In genomic region chr5:135963280-135963627, GRCm38 (mm10) we compare ENCODE assay signal across 9 mouse cellular contexts. TPM values are rescaled to one million over a fixed set of nuclear protein-coding genes. Genes with fewer than 3 reads are reported as not detected.
A peak's percentile ranks its signal among the peaks of the same experiment; 100 is the strongest.
DNase-seq lines count a peak whose midpoint lies in the region; ATAC-seq and TF ChIP-seq lines count a peak whose summit lies in the region.
"Had no signal": no experiment of that assay in that cellular context is flagged by ENCODE, and none has a peak within 500 bp of the region (broad histone marks: within the 10 kb centered on the region; RNA-seq: fewer than 3 reads in every experiment).

No protein-coding gene starts in this region.

- DNase-seq in frontal cortex, postnatal 36 days (ENCODE audit: low spot score in 2 of 2), result no peak
- no peak for DNase-seq in testis, postnatal 10 days (ENCODE audit: low spot score)
- no peak for DNase-seq in stomach, postnatal 0 days (ENCODE audit: low spot score)
- no peak for DNase-seq in right cerebral cortex, postnatal 4 days
- DNase-seq in adrenal gland, postnatal 25 days, result no peak

- H3K36me3 ChIP-seq in testis, adult 2 months (ENCODE audit: control insufficient read depth, insufficient read depth, low read length), result no peaks in the 10 kb centered on the region
- no peaks in the 10 kb centered on the region for H3K36me3 ChIP-seq in limb, embryonic 15.5 days
- H3K36me3 ChIP-seq in stomach, postnatal 0 days (ENCODE audit: control insufficient read depth, insufficient read depth, low read length), result no peaks in the 10 kb centered on the region

- H3K4me2 ChIP-seq in limb, embryonic 15.5 days, result peak overlapping the region; percentile 95
- peak overlapping the region; percentile 90 for H3K4me2 ChIP-seq in stomach, postnatal 0 days (replicated peaks; ENCODE audit: low read depth)

- TF ChIP-seq EP300 in stomach, postnatal 0 days (optimal IDR thresholded peaks at IDR 0.05), result no peak

- WGBS in limb, embryonic 15.5 days, result 6% methylated on average over 6 of the region's 6 CpGs
- 10% methylated on average over 6 of the region's 6 CpGs for WGBS in stomach, postnatal 0 days

- ATAC-seq in frontal cortex, adult (ENCODE audit: low TSS enrichment), result 0 out of 2 replicates have a peak, but pooled peaks have one; percentile 2
- ATAC-seq in limb, embryonic 15.5 days (ENCODE audit: insufficient number of reproducible peaks, low FRiP score, low TSS enrichment, low read depth), result no peak
- no peak for ATAC-seq in stomach, postnatal 0 days (ENCODE audit: low FRiP score, low TSS enrichment)

- H3K4me1 ChIP-seq in testis, adult 2 months (ENCODE audit: control insufficient read depth, insufficient read depth, low read length), result peaks cover 16% of the 10 kb centered on the region
- H3K4me1 ChIP-seq in limb, embryonic 15.5 days, result peaks cover 24% of the 10 kb centered on the region
- H3K4me1 ChIP-seq in stomach, postnatal 0 days (replicated peaks; ENCODE audit: control insufficient read depth, insufficient read depth), result no peaks in the 10 kb centered on the region; the same call in 1 of the 2 replicates

- TF ChIP-seq POLR2A in testis, adult 2 months (IDR thresholded peaks at IDR 0.05; ENCODE audit: control insufficient read depth, low read depth, low read length), result no peak

- H3K27ac ChIP-seq in testis, adult 2 months (ENCODE audit: control insufficient read depth, insufficient read depth, low read depth, low read length), result peak overlapping the region; percentile 63; the same call in 1 of the 2 replicates
- peak overlapping the region; percentile 97 for H3K27ac ChIP-seq in limb, embryonic 15.5 days
- H3K27ac ChIP-seq in stomach, postnatal 0 days (replicated peaks), result peak overlapping the region; percentile 98

- H3K4me3 ChIP-seq in testis, adult 2 months (ENCODE audit: control insufficient read depth, low read depth, low read length), result peak overlapping the region; percentile 74
- peak overlapping the region; percentile 68 for H3K4me3 ChIP-seq in limb, embryonic 15.5 days
- peak overlapping the region; percentile 64 for H3K4me3 ChIP-seq in stomach, postnatal 0 days (ENCODE audit: low read depth, low read length)

- H3K9ac ChIP-seq in limb, embryonic 15.5 days, result peak overlapping the region; percentile 89
- H3K9ac ChIP-seq in stomach, postnatal 0 days (ENCODE audit: low read length), result peak overlapping the region; percentile 85

- no peaks in the 10 kb centered on the region for H3K9me3 ChIP-seq in limb, embryonic 15.5 days
- no peaks in the 10 kb centered on the region for H3K9me3 ChIP-seq in stomach, postnatal 0 days (ENCODE audit: control insufficient read depth, low read length)

- no peak for TF ChIP-seq CTCF in testis, adult 2 months (IDR thresholded peaks at IDR 0.05; ENCODE audit: control insufficient read depth, insufficient read depth, insufficient replicate concordance, low read depth, low read length)
- TF ChIP-seq CTCF in stomach, postnatal 0 days (IDR thresholded peaks at IDR 0.05; ENCODE audit: low read depth), result no peak; the same call in 1 of the 2 replicates

- H3K27me3 ChIP-seq in testis, adult 2 months (ENCODE audit: control insufficient read depth, insufficient read depth, low read length), result no peaks in the 10 kb centered on the region; the same call in 1 of the 2 replicates
- H3K27me3 ChIP-seq in limb, embryonic 15.5 days, result no peaks in the 10 kb centered on the region
- no peaks in the 10 kb centered on the region for H3K27me3 ChIP-seq in stomach, postnatal 0 days (ENCODE audit: control insufficient read depth, insufficient read depth, low read length)

RNA-seq across cellular contexts. Expression of gene Ssc4d, which starts 11.1 kb away (rescaled TPM):
- 0.62 and 0.63 TPM in 2 replicates for polyA plus RNA-seq in testis, adult 2 months (2012; rRNA removed)
- 2.0 and 2.1 TPM in 2 replicates for polyA plus RNA-seq in limb, embryonic 15.5 days (2015; fragmentation: Nextera tagmentation; extraction: Ambion mirVana)
- 1.7 and 2.2 TPM in 2 replicates for polyA plus RNA-seq in stomach, postnatal 0 days (2015; fragmentation: Nextera tagmentation; extraction: Ambion mirVana)
- 4.3 and 7.9 TPM in 2 replicates for total RNA-seq in adrenal gland, postnatal 25 days (2021)

RNA-seq across cellular contexts. Expression of gene Zp3, which starts 16.6 kb away (rescaled TPM):
- 0.79 and 1.0 TPM in 2 replicates for polyA plus RNA-seq in testis, adult 2 months (2012; rRNA removed)
- 0.17 and 0.44 TPM in 2 replicates for polyA plus RNA-seq in limb, embryonic 15.5 days (2015; fragmentation: Nextera tagmentation; extraction: Ambion mirVana)
- polyA plus RNA-seq in stomach, postnatal 0 days (2015; fragmentation: Nextera tagmentation; extraction: Ambion mirVana), result 0.07 TPM in 1 of 2 replicates, not detected in the other
- total RNA-seq in adrenal gland, postnatal 25 days (2021), result not detected in 2 replicates
- total RNA-seq: common myeloid progenitor, adult 5-6 weeks had no signal

RNA-seq across cellular contexts. Expression of gene Ywhag, which starts 28.8 kb away (rescaled TPM):
- 13.3 and 17.8 TPM in 2 replicates for polyA plus RNA-seq in testis, adult 2 months (2012; rRNA removed)
- polyA plus RNA-seq in limb, embryonic 15.5 days (2015; fragmentation: Nextera tagmentation; extraction: Ambion mirVana), result 162 and 168 TPM in 2 replicates
- polyA plus RNA-seq in stomach, postnatal 0 days (2015; fragmentation: Nextera tagmentation; extraction: Ambion mirVana), result 86.0 and 89.2 TPM in 2 replicates
- 477 and 524 TPM in 2 replicates for total RNA-seq in adrenal gland, postnatal 25 days (2021)

RNA-seq across cellular contexts. Expression of gene Dtx2, which starts 31.3 kb away (rescaled TPM):
- 29.1 and 34.8 TPM in 2 replicates for polyA plus RNA-seq in testis, adult 2 months (2012; rRNA removed)
- 35.5 and 36.2 TPM in 2 replicates for polyA plus RNA-seq in limb, embryonic 15.5 days (2015; fragmentation: Nextera tagmentation; extraction: Ambion mirVana)
- 13.5 and 16.2 TPM in 2 replicates for polyA plus RNA-seq in stomach, postnatal 0 days (2015; fragmentation: Nextera tagmentation; extraction: Ambion mirVana)
- 12.4 and 13.4 TPM in 2 replicates for total RNA-seq in adrenal gland, postnatal 25 days (2021)
